Mouse (Mus musculus): ENCODE results near the gene Rab30. TPM values are rescaled to one million over a fixed set of nuclear protein-coding genes. Genes with fewer than 3 reads are reported as not detected.
"Not testable (repeated sequence)": the region's sequence is repeated elsewhere in the genome, so short reads cannot be mapped to it uniquely, and the experiment has no call there.

The Rab30 gene
- total RNA-seq, 2 experiments from 2014 or later = 17.3 to 18.6 TPM

DNA sequence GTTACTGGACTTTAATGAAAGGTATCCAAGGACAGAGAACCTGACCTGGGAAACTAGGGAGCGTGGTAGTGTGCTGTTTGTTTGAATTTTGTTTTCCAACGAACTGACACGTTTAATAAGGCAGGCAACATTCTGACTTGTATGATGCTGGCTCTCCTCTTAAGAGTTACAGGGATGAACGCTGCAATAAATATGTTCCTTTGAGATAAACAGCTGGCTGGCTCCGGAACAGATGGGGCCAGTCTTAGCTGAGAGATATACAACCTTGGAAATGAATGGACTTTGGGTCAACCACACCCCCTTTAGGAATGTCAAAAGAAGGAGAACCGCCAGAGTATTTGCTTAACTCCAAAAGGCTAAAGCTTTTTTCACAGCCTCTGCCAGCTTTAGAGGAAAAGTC lies 1.4 kb downstream of the Rab30 start:
- DNase-seq = peak; percentile 33 to 42
- intact Hi-C loops (cut with DNase I) = loop anchor here (2.0 to 10.0 kb wide), 4 partner anchors 18 to 222 kb away; partner anchors contain the start of genes Ccdc90b, Ddias and Prcp

DNA sequence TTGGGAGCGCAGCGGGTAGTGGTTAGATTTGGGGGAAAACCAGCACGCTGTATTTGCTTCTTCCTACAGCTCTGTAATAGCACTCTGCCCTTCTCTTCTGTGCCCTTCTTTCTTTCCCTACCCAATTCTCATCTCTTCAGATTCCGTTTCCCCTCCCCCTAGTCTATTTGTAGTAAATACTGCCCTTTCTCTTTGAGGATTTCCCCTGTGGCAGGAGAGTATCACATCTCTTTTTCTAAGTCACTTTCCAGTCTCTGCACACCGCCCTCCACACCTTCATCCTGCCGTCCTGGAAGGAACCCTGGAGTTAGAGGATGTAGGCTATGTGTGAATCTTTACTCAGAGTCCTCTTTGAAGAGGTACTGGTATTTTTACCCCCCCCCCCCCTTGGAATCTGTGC lies 1.9 kb downstream of the Rab30 start:
- no peak for DNase-seq
- intact Hi-C loops (cut with DNase I) = loop anchor here (2.0 to 10.0 kb wide), 4 partner anchors 17 to 221 kb away; partner anchors contain the start of genes Ccdc90b, Ddias and Prcp

DNA sequence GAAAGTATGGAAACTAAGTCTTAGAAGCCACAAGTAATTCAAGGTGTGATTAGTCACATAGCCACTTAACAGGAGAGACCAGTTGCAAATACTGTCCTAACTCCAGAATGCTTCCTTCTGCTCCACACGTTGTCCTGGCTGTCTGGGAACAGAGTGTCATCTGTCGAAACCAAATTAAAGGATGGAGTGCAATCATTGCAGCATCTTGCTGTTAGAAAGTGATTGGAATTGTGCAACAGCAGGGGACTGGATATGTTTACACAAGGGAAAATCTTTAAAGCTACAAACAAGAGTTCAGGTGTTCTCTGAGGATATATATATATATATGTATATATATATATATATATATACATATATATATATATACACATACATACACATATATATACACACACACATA lies 9.0 kb downstream of the Rab30 start:
- intact Hi-C loops (cut with DNase I) = no loop called here
- DNase-seq = no peak

DNA sequence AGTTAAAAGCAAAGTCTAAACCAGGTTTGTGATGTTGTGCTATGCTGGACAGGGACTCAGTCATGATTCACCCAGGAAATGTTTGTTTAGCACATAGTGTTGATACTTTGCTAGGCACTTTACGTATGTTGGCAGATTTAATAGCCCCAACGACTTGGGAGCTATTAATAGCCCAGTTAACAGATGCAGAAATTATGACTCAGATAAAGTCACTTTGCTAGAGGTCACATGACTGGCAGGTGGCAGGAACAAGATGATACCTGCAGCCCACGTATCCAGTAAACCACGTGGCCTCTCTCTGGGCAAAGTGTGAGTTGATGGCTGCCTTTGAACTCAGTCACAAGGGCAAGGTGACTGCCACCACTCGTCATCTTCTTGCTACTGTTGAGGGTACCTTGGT lies 16.7 kb downstream of the Rab30 start:
- intact Hi-C loops (cut with DNase I) = no loop called here
- no peak for DNase-seq

DNA sequence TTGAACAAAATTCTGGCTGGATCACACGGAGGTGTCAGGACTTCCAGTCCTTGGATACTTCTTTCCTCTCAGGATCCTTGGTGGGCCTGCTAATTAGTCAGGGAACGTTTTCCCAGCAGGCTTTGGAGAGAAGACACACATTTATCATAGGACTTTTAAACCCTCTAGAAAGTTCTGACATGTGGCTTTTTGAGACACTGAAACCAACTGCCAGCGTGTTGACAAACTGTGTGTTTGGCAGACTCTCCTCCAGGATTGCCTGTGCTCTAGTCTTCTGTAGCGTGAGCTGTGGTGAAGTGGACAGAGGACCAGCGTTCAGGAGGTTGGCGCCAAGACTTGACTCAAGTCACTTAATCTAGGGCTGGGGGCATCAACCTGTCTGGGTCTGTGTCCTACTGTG lies 19.2 kb downstream of the Rab30 start:
- intact Hi-C loops (cut with DNase I) = loop anchor here (2.0 kb wide), 1 partner anchor 18 kb away; no protein-coding TSS in a partner anchor
- no peak for DNase-seq

DNA sequence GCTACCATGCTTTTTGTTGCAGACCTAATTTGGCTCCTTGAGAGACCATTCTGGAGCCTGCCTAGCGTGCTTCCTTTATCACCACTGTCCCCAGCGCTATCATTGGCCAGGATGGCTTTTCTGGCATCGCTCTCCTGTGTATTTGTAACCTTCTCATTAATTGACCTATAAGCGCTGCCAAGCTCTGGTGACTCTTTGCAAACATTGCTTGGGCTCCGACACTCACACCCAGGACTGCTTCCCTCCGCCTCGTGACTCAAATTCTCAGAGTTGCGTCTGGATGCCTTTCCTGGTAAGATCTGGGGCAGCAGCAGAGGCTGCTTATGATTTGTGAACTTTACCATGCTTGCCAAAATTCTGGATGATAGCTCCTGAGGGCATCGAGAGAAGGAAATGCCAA lies 19.8 kb downstream of the Rab30 start:
- DNase-seq = peak; percentile 59 to 74
- intact Hi-C loops (cut with DNase I) = loop anchor here (2.0 kb wide), 1 partner anchor 18 kb away; no protein-coding TSS in a partner anchor

DNA sequence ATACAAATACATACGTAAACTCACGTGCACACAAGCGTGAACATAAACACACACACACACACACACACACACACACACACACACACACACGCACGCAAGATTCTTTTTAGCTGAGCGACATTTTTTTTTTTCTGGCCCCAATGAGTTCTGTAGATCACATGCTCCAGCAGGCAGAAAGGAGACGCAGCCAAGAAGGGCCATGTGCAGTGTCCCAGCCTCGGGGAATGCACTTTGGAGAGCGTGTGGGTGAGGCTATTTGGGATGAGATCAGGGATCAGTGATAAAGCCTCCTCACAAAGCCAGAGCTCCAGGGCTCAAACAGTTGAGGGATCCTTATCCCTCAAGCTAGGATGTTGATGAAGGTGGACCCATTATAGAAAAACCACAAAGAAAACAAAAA lies 24.0 kb downstream of the Rab30 start:
- peak; percentile 59 to 67 for DNase-seq
- intact Hi-C loops (cut with DNase I) = loop anchor here (5.0 kb wide), 2 partner anchors 37 to 57 kb away; no protein-coding TSS in a partner anchor

DNA sequence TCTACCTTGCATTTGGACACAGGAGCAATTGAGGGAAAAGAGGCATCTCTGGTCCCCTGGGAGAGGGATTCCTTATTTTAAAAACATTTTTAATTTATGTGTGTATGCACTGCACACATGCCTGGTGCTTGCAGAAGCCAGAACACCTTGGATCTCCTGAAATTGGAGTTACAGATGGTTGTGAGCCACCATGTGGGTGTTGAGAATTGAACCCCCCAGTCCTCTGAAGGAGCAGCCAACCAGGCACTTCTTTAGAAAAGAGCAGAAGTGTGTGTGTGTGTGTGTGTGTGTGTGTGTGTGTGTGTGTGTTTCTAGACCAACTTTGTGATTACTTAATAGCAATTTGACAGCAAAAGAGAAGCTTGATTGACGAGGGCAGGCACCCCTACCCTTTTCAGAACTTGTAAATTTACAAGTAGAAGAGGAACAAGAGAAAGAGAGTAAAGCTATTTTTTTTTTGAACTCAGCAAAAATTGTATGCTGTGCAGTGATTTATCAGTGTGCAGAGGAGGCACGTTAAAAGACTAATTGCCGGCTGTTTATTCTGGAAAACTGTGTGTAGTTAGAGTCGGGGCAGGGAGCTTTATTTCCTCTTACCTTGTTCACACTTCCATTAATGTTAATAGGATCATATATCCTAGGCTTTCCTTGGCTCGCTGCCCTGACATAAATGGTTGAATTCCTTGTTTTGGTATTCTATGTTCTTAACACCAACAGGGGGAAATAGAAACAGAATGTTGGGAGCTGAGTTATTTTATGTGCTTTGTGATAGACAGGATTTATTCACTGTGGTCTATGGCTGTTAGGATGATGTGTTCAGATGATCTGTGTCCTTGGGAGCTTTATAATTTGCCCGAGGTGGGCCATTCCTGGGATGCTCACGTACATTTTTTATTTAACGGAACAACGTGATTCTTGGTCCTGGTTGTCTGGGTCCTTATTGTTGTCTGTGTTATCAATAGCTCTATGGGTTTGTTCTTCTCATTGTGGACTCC lies 25.0 kb downstream of the Rab30 start:
- no peak for DNase-seq
- intact Hi-C loops (cut with DNase I) = loop anchor here (5.0 kb wide), 2 partner anchors 36 to 56 kb away; no protein-coding TSS in a partner anchor

DNA sequence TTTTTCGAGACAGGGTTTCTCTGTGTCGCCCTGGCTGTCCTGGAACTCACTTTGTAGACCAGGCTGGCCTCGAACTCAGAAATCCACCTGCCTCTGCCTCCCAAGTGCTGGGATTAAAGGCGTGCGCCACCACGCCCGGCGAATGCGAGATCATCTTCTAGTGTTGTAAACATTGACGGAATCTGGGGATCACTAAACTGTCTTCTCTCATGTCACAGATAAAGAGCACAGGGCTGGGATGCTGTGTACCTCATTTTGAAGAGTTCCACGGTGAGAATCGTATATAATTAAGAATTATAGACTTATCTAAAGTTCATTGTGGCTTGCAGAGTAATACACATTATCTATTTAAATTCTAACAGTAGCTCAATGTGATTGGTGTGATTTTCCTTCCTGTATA lies 26.7 kb downstream of the Rab30 start:
- not testable (repeated sequence) for DNase-seq
- intact Hi-C loops (cut with DNase I) = loop anchor here (5.0 kb wide), 2 partner anchors 34 to 54 kb away; no protein-coding TSS in a partner anchor

DNA sequence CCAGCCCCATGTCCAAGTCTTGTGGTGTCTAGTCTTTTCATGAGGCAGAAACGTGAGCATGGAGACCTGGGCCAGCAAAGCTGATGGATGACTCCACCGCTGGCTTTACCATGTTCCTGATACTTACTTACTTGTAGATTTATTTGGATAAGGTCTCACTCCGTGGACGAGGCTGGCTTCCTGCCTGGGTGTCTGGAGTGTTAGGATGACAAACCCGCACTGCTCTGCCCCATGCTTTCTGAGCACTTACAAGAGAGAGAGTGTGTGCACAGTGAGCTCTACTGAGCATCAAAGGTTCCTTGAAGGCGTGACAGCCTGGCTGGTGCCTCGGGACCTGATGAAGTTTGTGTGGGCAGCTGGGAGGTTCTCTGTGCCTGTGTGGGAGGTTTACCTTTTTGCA lies 27.5 kb downstream of the Rab30 start:
- intact Hi-C loops (cut with DNase I) = loop anchor here (5.0 kb wide), 2 partner anchors 33 to 53 kb away; no protein-coding TSS in a partner anchor

DNA sequence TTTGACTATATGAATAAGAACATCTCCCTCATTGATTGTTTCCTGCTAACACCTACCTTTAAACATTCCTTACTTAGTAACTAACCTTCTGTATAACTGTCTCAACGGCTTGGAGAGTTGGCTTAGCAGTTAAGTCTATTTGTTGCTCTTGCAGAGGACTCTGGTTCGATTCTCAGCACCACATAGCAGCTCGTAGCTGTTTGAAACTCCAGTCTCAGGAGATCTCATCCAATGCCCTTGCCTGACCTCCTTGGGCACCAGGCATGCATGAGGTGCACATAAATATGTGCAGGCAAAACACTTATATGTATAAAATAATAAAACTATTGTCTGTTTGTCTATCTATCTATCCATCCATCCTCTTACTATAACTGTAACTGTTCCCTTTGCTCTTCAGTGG lies 31.6 kb downstream of the Rab30 start:
- DNase-seq = no peak
- intact Hi-C loops (cut with DNase I) = no loop called here

More for the DNA sequence above, 27.5 kb downstream of the Rab30 start:
- no peak for DNase-seq

DNA sequence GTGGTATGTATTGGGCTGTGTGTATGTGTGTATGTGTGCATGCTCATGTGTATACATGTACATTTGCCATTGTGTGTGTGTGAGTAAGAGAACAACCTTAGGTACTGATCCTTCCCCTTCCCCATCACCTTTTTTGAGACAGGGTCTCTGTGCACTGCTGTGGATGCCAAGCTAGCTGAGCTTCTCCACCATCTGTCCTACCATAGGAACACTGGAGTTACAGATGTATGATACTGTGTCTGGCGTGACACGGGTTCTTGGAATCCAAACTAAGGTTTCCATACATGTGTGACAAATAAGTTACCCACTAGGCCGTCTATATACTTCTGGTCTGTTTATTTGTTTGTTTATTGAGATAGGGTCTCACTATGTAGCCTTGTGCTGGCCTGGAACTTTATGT lies 32.2 kb downstream of the Rab30 start:
- intact Hi-C loops (cut with DNase I) = no loop called here
- no peak for DNase-seq

DNA sequence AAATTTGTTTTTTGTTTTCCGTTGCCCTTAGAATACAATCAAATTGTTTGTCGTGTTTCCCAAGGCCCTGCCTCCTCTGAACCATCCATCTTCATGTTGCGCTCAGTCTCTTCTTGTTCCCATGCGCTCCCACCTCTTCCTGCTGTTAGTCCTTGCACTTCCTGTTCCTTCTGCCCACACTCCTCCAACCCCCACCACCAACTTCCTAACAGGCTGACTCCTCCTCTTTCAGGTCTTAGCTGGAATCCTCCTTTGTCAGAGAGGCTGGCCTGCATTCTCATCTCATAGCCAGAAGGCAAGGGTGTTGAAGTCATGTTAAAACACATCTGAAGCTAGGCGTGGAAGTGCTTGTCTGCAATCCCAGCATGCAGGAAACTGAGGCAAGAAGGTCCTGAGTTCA lies 33.3 kb downstream of the Rab30 start:
- DNase-seq = no peak
- intact Hi-C loops (cut with DNase I) = no loop called here

DNA sequence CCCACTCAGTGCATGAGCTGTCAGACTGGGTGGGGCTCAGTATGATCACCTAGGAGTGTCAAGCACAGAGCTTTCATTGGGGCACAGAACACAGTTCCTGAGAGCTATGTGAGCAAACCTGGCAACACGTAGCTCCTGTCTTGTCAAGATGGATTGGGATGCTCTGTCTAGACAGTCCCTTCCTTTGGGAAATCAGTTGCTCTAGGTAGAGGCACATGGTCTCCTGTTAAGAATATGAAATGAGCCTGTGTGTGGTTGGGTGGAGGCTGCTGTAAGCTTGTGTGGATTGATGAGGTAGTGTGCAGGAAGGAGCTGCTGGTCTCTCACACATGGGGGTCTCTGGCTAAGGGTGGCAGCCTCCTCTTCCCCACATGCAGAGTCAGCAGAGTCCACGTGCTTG lies 34.3 kb downstream of the Rab30 start:
- intact Hi-C loops (cut with DNase I) = no loop called here
- DNase-seq = no peak

DNA sequence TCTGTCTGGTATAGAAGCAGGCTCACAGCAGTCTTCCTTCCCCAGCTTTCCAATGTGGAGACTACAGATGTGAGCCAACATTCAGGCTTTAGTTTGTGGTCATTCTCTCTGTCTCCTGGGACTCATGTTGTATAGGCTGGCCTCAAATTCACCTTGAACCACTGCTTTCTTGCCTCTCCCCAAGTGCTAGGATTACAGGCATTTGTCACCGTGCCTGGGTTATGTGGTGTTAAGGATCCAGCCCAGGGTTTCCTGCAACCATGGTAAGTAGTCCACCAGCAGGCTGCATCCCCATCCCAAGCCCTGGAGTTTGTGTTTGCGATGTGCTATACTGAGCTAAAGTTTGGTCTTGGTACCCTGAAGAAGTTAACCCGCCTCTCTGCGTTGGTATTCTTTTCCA lies 35.2 kb downstream of the Rab30 start:
- DNase-seq = no peak
- intact Hi-C loops (cut with DNase I) = no loop called here

DNA sequence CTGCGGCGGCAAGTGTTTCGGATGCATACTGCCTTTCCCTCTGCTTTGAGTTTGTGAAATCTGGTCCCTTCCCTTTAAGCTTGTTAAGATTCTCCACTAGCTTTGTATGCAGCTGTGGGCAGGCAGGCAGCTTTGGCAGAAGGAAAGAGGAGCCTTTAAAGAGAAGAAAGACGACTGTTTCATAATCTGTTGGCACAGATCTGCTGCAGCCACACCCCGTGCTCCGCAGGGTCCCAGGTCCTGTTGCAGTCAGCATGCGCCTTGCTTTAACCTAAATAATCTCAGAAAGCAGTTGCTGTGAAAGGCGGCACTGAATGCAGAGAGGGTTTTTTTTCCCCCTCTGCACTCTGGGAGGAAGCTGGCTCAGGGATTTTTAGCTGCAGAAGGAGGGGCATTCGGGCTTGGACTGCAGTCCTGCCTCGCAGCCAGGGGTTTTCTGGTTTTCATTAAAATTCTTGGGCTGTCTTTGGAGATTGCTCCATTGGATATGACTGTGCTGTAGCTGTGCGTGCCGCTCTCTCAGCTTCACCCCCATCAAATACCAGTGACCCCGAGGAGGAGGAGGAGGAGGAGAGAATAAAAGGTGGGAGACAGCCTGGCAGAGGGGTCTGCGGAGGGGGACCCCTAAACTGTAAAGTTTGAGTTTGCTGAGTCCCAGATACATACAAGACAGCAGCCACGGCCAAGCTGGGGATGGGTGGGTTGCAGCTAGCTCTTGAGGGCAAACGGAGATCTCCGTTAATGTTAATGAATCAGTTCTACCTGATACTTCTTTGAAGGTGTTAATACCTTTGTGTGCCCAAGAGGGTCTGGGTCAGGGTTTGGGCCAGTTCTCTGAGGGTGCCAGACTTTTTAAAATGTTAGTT lies 35.9 kb downstream of the Rab30 start:
- DNase-seq = peak; percentile 45 to 47
- intact Hi-C loops (cut with DNase I) = no loop called here

DNA sequence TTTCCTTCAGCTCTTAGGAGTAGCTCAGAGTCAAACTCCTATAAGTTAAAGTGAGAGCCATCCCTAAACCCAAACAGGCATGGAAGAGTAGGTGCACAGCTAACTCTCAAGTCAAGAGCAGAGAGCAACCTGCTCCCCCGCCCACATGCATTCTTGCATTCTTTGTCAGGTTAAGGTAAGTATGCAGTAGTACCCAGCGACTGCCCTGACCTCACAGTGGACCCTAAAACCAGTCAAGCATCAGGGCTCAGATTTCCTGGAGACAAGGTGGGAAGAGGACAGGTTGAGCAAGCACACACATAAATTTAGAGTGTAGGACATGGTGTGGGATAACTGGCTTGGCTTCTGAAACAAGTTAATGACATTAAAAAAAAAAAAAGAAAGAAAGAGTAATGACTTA lies 37.7 kb downstream of the Rab30 start:
- no peak for DNase-seq
- intact Hi-C loops (cut with DNase I) = no loop called here

DNA sequence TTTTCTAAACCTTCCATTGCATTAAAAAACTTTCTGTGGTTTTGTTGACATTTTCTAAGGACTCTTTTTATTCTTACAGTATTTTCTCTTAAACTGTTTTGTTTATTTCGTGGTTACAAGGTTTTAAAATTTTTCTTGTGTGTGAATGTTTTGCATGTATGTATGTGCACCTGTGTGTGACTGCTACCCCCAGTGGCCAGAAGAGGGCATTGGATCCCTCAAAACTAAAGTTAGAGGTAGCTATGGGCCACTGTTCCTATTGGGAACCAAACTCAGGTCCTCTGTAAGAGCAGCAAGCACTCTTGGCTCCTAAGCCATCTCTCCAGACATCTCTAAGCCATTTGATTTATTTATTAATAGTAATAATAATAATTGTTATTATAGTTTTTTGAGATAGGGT lies 40.0 kb downstream of the Rab30 start:
- DNase-seq = no peak
- intact Hi-C loops (cut with DNase I) = no loop called here

DNA sequence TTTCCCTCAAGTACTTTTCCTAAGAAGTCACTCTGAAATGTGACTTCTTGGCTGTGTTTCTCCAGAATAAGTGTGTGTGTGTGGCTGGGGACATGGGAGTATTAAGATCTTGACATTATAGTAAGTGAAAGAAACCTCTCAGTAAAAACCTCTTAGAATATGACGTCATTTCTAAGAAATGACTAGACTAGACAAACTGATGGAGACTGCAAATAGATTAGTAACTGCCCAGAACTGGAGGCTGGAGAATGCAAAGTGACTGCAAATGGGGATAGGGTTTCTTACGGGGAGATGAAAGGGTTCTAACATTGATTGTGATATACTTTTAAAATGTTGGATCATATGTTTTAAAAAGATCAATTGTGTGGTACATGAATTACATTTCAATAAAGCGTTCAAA lies 40.5 kb downstream of the Rab30 start:
- intact Hi-C loops (cut with DNase I) = no loop called here
- DNase-seq = no peak

DNA sequence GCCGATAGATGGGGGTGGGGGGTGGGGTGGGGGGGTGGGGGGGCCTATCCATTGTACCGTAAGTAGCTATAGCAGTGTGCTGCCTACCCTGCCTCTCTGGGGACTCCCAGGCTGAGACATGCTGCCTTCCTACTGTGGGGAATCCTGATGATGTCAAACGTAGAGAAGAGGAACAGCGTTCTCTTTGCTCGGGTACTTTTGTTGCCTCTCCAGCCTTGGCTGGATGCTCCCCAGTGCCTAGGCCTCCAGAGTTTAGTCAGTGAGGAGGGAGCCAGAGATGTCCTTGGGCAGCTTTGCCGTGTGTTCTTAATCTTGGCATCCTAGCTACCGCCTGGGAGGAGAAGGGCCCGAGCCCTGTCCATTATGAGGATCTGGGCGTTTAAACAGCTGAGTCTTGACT lies 41.1 kb downstream of the Rab30 start:
- intact Hi-C loops (cut with DNase I) = no loop called here
- no peak for DNase-seq
